Mouse (Mus musculus) hindbrain, embryonic 12.5 days (tissue): ENCODE measurements around the gene Aknad1. TPM values are rescaled to one million over a fixed set of nuclear protein-coding genes. Genes with fewer than 3 reads are reported as not detected.

Experiments used
- ATAC-seq: fragments of 200-750 bp; cut with Nextera tagmentation; 2 replicates; pipeline ENCODE4 v1.8.0; 2017; ENCODE audit warnings: moderate TSS enrichment; ENCODE audit not compliant: low FRiP score
- H3K27ac ChIP-seq: fragments of 300-500 bp; sonication (generic); 2 replicates; pipeline ENCODE4 v1.5.1; 2016; ENCODE audit warnings: mild to moderate bottlenecking
- H3K27me3 ChIP-seq: fragments of 300-500 bp; sonication (generic); 2 replicates; pipeline ENCODE4 v1.6.1; 2016; ENCODE audit warnings: mild to moderate bottlenecking
- H3K36me3 ChIP-seq: fragments of 300-500 bp; sonication (generic); 2 replicates; pipeline ENCODE4 v1.6.1; 2016; ENCODE audit warnings: mild to moderate bottlenecking
- H3K4me1 ChIP-seq: fragments of 300-500 bp; sonication (generic); 2 replicates; pipeline ENCODE4 v1.6.1; 2016
- H3K4me2 ChIP-seq: fragments of 300-500 bp; sonication (generic); replicated peaks from 2 replicates; pipeline ENCODE4 v1.6.1; 2016; ENCODE audit warnings: mild to moderate bottlenecking
- H3K4me3 ChIP-seq: fragments of 300-500 bp; sonication (generic); 2 replicates; pipeline ENCODE4 v1.5.1; 2016; ENCODE audit warnings: mild to moderate bottlenecking
- H3K9ac ChIP-seq: fragments of 300-500 bp; sonication (generic); 2 replicates; pipeline ENCODE4 v1.6.1; 2016; ENCODE audit warnings: mild to moderate bottlenecking, moderate library complexity
- H3K9me3 ChIP-seq: fragments of 300-500 bp; sonication (generic); replicated peaks from 2 replicates; pipeline ENCODE4 v1.6.1; 2016; ENCODE audit warnings: mild to moderate bottlenecking
- WGBS: fragments of 180-500 bp; shearing (Covaris S2); methylation state at CpG from one replicate; pipeline ENCODE4 v1.1.7; 2016; 5-methylcytosine and 5-hydroxymethylcytosine counted together
- polyA plus RNA-seq: library from polyadenylated mRNA; unstranded; fragments of >200 nt; fragmentation: Nextera tagmentation; extraction: Ambion mirVana; gene quantifications from 2 replicates; pipeline ENCODE4 v1.2.1, GENCODE M21; 2016

The Aknad1 gene
- polyA plus RNA-seq, 1 experiment from 2014 or later = 0.25 TPM

DNA sequence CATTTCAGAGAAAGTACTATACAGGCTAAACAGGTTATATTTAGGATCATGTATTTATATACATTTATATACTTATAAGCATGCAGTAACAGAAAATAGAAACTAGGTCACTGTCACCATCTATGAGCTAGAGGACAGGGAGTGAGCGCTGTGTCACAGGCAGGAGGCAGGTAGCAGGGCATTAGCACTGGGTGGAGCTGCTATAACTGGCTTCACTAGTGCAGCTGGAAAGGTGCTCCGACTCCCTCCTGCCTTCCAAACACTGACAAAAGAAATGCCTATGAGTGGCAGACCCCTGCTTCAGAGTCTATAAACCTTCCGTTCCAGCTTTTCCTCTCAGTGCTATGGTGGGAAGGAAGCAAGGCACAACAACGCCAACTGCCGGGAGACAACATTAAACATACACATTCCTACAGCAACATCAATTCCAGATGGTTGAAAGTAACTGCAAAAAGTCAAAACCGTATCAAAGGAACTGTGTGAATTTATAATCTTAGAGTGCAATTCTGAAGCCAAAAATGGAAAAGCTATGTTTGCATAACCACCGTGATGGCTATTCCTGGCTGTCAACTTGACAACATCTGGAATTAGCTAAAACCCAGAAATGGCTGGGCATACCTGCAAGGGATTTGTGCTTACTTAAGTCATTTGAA is 51.7 kb downstream of the Aknad1 start:
- no peak overlapping the region for H3K9ac ChIP-seq
- H3K4me2 ChIP-seq = no peak overlapping the region
- 0 out of 2 replicates have a peak, but pooled peaks cover 3% of the 10 kb centered on the region for H3K36me3 ChIP-seq
- ATAC-seq = no peak
- no peaks in the 10 kb centered on the region for H3K4me1 ChIP-seq
- WGBS = 72% methylated on average over 7 of the region's 7 CpGs
- H3K27me3 ChIP-seq = no peaks in the 10 kb centered on the region
- H3K4me3 ChIP-seq = no peak overlapping the region
- no peak overlapping the region for H3K27ac ChIP-seq
- no peaks in the 10 kb centered on the region for H3K9me3 ChIP-seq

DNA sequence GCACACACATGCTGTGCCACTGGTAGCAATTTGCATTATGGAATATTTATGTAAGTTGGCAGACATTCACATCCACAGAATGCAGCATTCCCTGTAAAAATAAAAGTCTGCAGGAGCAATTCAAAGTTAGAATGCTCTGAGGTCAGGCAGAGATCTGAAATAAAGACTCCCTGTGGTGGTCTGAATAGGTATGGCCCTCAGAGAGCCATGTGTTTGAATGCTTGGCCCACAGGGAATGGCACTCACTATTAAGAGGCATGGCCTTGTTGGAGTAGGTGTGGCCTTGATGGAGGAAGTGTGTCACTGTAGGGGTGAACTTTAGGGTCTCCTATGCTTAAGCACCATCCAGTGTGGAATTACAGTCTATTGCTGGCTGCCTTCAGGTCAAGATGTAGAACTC is 53.0 kb downstream of the Aknad1 start:
- peaks cover 3% of the 10 kb centered on the region; the same call in 1 of the 2 replicates for H3K36me3 ChIP-seq
- ATAC-seq = no peak

DNA sequence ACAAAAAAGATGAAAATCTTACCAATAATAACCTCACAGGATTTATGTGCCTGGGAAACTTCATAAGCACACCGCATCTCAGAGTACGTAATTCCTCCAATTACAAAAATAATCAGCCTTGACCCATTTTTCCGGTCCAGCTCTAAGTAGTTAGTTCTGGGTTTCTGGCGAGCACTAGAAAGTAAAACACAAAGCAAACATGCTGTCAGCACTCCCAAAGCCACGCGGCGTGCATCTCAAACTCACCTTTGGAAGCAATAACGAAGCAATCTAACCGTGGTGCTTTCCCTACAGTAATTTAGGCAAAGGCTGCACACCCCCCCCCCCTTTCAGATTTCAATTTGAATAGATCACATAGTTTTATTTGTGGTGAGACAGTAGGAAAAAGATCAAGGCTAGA is 55.3 kb downstream of the Aknad1 start:
- Histone ChIP-seq H3K9ac (no peak overlapping the region), H3K27ac (no peak overlapping the region), H3K27me3 (no peaks in the 10 kb centered on the region), H3K9me3 (no peaks in the 10 kb centered on the region), H3K4me1 (no peaks in the 10 kb centered on the region), H3K4me3 (no peak overlapping the region), H3K4me2 (no peak overlapping the region), H3K36me3 (peaks cover 11% of the 10 kb centered on the region; the same call in 1 of the 2 replicates)
- no peak for ATAC-seq
- 92% methylated on average over 9 of the region's 9 CpGs for WGBS

More for the DNA sequence above, 53.0 kb downstream of the Aknad1 start:
- H3K4me1 ChIP-seq = no peaks in the 10 kb centered on the region
- H3K9me3 ChIP-seq = no peaks in the 10 kb centered on the region
- H3K4me2 ChIP-seq = no peak overlapping the region
- no peaks in the 10 kb centered on the region for H3K27me3 ChIP-seq
- H3K27ac ChIP-seq = no peak overlapping the region
- H3K9ac ChIP-seq = no peak overlapping the region
- H3K4me3 ChIP-seq = no peak overlapping the region

DNA sequence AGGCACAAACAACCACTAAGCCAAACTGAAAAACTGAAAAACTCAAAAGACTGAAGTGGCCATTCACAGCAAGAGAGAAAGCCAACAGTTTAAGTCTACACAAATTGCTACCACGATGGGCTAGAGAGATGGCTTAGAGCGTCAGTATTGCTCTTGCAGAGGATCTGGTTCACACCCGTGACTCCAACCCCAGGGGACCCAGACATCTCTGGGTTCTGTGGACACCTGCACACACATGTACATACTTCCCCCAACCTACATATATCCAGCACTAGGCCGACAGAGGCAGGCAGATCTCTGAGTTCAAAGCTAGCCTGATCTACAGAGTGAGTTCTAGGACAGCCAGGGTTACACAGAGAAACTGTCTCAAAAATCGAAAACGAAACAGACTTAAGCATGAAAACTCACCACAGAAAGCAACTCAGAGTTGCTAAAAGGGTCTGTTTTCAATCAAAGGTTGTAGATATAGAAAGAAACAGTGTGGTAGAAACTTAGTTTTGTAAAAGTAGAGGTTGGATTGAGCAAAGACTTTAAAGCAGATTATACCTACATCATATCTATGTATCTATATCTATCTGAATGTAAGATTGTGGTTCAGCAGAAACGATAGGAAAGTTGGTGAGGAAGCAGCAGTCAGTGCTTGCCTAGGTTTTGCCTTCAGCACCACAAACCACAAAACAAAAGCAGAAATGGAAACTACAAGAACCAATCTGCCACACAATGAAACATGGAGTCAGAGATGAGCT is 56.3 kb downstream of the Aknad1 start:
- Histone ChIP-seq H3K9ac (no peak overlapping the region), H3K4me3 (no peak overlapping the region), H3K27me3 (no peaks in the 10 kb centered on the region), H3K36me3 (peaks cover 17% of the 10 kb centered on the region), H3K4me2 (no peak overlapping the region), H3K9me3 (no peaks in the 10 kb centered on the region), H3K4me1 (no peaks in the 10 kb centered on the region), H3K27ac (no peak overlapping the region)
- ATAC-seq = no peak
- WGBS = 89% methylated on average over 7 of the region's 7 CpGs

DNA sequence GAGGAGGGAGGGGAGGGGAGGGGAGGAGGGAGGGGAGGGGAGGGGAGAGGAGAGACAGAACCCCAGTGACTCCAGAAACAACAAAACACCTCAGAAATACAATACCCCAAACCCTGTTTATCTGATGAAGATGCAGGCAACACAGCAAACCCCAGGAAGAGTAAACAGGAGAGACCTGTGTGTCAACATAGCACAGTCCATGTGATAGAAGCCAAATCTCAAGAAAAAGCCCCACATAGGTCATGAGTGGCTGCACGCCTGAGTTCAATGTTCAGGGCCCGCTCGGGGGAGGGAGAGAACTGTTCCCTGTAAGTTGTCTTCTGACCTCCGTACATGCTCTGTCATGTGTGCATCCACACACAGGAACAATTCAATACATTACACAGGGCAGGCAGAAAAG is 56.9 kb downstream of the Aknad1 start:
- Histone ChIP-seq H3K9ac (no peak overlapping the region), H3K4me3 (no peak overlapping the region), H3K4me1 (no peaks in the 10 kb centered on the region), H3K36me3 (peaks cover 18% of the 10 kb centered on the region), H3K27me3 (no peaks in the 10 kb centered on the region), H3K27ac (no peak overlapping the region), H3K9me3 (no peaks in the 10 kb centered on the region), H3K4me2 (no peak overlapping the region)
- ATAC-seq = no peak
- WGBS = 96% methylated on average over 4 of the region's 4 CpGs

DNA sequence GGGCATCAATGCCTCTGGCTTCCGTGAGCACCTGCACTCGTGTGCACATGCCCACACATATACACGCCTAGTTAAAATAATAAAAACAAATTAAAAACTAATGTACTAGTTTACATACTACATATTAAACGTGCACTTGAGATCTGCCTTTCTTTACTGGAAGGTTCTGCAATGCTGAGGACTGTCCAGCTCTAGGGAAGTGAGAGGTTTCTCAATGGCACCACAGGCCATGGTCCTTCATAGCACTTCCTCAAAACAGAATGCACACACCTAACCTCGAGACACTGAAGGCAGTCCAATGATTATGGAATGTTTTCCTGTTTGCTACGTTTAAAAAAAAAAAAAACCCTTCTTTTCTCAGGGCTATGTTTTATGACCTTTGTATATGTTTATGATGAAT is 58.3 kb downstream of the Aknad1 start:
- no peak for ATAC-seq
- Histone ChIP-seq H3K27me3 (no peaks in the 10 kb centered on the region), H3K27ac (no peak overlapping the region), H3K9ac (no peak overlapping the region), H3K9me3 (no peaks in the 10 kb centered on the region), H3K4me3 (no peak overlapping the region), H3K4me2 (no peak overlapping the region), H3K36me3 (peaks cover 29% of the 10 kb centered on the region), H3K4me1 (no peaks in the 10 kb centered on the region)
- 94% methylated on average over 6 of the region's 6 CpGs for WGBS

DNA sequence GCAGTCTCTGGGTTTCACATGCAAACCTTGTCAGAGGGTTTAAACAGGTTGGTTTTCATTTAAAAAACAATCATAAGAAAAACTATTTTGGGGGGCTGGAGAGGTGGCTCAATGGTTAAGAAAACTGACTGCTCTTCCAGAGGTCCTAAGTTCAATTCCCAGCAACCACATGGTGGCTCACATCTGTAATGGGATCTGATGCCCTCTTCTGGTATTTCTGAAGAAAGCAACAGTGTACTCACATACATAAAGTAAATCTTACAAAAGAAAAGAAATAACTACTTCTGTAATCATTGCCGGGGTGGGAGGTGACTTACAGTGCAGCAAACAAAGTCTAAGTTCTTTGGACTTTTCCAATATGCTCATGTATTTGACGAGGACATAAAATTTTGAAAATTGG is 58.9 kb downstream of the Aknad1 start:
- peaks cover 35% of the 10 kb centered on the region for H3K36me3 ChIP-seq
- H3K9me3 ChIP-seq = no peaks in the 10 kb centered on the region
- no peak overlapping the region for H3K4me2 ChIP-seq
- ATAC-seq = no peak
- H3K4me3 ChIP-seq = no peak overlapping the region
- 93% methylated on average over 2 of the region's 2 CpGs for WGBS
- no peaks in the 10 kb centered on the region for H3K4me1 ChIP-seq
- no peaks in the 10 kb centered on the region for H3K27me3 ChIP-seq
- no peak overlapping the region for H3K27ac ChIP-seq
- H3K9ac ChIP-seq = no peak overlapping the region

DNA sequence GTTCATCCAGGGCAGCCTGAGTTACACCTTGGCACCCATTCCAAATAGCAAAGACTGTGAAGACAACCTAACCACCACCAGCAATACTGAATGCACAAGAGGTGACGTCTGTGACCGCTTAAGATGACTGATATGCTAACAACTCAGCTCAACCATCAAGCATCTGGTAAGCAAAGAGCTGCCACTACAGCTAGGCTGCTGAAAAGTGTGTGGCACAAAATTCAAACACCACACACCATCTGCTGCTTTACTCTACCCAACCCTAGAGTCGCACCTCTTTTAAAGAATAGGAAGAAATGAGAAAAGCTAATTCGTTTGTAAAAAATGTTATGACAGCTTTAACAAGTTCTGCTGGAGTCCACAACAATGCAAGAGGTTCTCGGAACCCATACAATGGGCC is 66.2 kb downstream of the Aknad1 start:
- Histone ChIP-seq H3K9me3 (no peaks in the 10 kb centered on the region), H3K9ac (no peak overlapping the region), H3K27me3 (no peaks in the 10 kb centered on the region), H3K36me3 (peaks cover 32% of the 10 kb centered on the region), H3K27ac (no peak overlapping the region), H3K4me3 (no peak overlapping the region), H3K4me2 (no peak overlapping the region), H3K4me1 (no peaks in the 10 kb centered on the region; the same call in 1 of the 2 replicates)
- 88% methylated on average over 5 of the region's 5 CpGs for WGBS
- no peak for ATAC-seq

DNA sequence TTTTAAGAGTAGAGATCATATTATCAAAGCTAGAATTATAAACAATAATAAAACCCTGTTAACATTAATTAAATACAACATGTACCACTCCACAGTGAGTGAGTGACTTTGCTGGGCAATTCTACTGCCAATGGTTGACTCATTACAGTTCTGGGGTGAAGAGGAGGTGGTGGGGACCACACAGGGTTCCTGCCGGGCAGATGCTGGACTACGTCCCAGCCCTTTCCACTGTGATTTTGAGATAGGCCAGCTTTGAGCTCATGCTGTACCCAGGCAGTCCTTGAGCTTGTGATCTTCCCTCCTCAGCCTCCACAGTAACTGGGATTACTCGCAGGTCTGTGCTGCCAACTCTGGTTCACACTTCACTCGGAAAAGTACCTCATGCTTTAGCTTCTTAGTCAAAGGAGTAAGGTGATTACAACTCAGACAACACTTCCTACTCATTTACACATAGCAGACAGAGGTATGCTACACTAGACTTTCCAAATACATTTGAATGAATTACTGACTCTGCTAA is 71.3 kb downstream of the Aknad1 start:
- Histone ChIP-seq H3K9me3 (no peaks in the 10 kb centered on the region), H3K4me2 (no peak overlapping the region), H3K9ac (no peak overlapping the region), H3K27ac (no peak overlapping the region), H3K36me3 (peaks cover 11% of the 10 kb centered on the region), H3K4me1 (no peaks in the 10 kb centered on the region), H3K4me3 (no peak overlapping the region), H3K27me3 (no peaks in the 10 kb centered on the region)
- WGBS = 93% methylated on average over 4 of the region's 4 CpGs
- no peak for ATAC-seq

DNA sequence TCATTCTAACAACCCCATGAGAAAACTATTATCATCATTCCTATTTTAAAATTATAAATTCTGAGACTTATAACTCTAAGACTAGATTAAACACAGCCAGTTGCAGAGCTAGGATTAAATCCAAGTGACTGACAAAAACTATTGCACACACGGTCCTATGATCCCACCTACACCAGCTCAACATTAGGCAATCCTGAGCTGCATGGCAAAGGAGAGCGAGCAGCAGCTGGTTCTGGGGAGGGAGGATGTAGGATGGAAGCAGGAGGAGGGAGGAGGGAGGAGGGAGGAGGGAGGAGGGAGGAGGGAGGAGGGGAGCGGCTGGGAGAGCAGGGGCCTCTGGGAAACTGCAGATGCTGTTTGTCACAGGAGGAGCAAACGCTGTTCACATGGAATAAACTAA is 76.2 kb downstream of the Aknad1 start:
- Histone ChIP-seq H3K9ac (no peak overlapping the region), H3K4me2 (no peak overlapping the region), H3K9me3 (no peaks in the 10 kb centered on the region), H3K4me1 (no peaks in the 10 kb centered on the region), H3K27ac (no peak overlapping the region), H3K27me3 (no peaks in the 10 kb centered on the region), H3K36me3 (peaks cover 14% of the 10 kb centered on the region), H3K4me3 (no peak overlapping the region)
- WGBS = 89% methylated on average over 3 of the region's 4 CpGs
- ATAC-seq = no peak

DNA sequence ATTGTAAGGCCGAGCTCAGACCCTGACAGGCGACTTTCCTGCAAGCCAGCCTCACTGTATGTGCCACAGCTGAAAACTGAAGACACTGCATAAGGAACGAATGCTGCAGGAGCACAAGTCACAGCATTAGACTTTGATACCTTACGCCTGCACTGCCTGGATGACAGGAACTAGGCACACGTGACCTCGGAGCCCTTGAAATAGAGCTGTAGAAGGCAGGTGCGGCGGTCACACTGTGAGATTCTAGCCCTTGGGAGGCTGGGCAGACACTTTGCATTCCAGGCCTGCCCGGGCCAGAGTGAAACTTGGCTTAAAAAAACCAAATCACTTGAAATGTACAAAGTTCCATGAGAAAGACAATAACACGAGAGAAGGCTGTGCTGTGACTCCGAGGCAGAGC is 91.0 kb downstream of the Aknad1 start:
- Histone ChIP-seq H3K27me3 (no peaks in the 10 kb centered on the region), H3K4me2 (no peak overlapping the region), H3K36me3 (peaks cover 8% of the 10 kb centered on the region; the same call in 1 of the 2 replicates), H3K9me3 (no peaks in the 10 kb centered on the region), H3K4me1 (no peaks in the 10 kb centered on the region), H3K4me3 (no peak overlapping the region), H3K27ac (no peak overlapping the region), H3K9ac (no peak overlapping the region)
- no peak for ATAC-seq
- 87% methylated on average over 11 of the region's 11 CpGs for WGBS

DNA sequence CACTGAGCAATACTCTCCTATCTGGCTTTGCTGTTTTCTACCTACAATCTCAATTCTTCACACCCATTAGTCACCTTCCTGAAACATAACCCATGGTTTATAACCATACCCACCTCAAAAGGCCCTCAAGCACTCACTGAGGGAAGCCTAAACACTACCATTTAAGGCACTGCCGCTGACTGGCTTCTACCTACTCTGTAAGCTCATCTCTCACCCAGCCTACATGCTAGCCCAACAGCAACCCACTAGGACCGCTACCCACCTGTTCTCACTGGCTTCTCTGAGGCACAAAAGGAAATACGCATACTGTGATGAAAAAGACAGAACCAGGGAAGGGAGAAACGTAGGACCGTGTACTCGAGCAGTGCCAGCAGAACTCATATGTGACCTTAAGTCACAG is 92.3 kb downstream of the Aknad1 start:
- H3K27me3 ChIP-seq = no peaks in the 10 kb centered on the region
- 0 out of 2 replicates have a peak, but pooled peaks cover 3% of the 10 kb centered on the region for H3K36me3 ChIP-seq
- H3K27ac ChIP-seq = no peak overlapping the region
- H3K9ac ChIP-seq = no peak overlapping the region
- WGBS = 95% methylated on average over 6 of the region's 6 CpGs
- no peak overlapping the region for H3K4me3 ChIP-seq
- H3K4me2 ChIP-seq = no peak overlapping the region
- no peak for ATAC-seq
- no peaks in the 10 kb centered on the region for H3K9me3 ChIP-seq
- no peaks in the 10 kb centered on the region for H3K4me1 ChIP-seq
